Mouse (Mus musculus) adrenal gland, postnatal 36 days (tissue): Measurements from ENCODE around the gene Pagr1a. TPM values are rescaled to one million over a fixed set of nuclear protein-coding genes. Genes with fewer than 3 reads are reported as not detected.

Experiments
- DNase-seq, 2 experiments: peaks; one replicate each; pipeline ENCODE4 v3.0.0; 2021; ENCODE audit warnings: mixed read lengths in 1 of 2
- microRNA-seq: library from miRNA; unstranded; fragments of <30 nt; microRNA quantifications from one replicate; pipeline ENCODE4 v1.2.0, GENCODE M21; 2021
- total RNA-seq, 2 experiments: library from RNA; stranded (reverse); gene quantifications; 2 replicates each; pipeline ENCODE4 v1.2.3; 2021

The Pagr1a gene
- total RNA-seq, 2 experiments from 2014 or later = 4.4 to 15.1 TPM

DNA sequence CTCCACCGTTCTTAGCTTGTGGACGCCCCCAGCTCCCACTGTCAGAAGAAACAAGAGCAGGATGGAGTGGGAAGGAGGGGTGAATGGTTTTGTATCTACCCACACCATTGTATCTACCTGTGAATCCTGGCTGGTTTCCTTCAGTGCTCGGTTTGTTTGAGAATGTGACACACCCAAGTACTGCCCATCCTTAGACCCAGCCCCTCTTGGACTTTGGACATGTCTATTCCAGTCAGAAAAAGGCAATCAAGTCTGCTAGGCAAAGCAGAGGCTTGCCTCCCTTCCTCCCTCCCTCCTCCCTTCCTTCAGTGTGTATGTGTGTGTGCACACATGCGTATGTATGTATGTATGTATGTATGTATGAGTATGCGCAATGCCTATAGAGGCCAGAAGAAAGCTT, 13.5 kb downstream of the Pagr1a start:
- no peak for DNase-seq

DNA sequence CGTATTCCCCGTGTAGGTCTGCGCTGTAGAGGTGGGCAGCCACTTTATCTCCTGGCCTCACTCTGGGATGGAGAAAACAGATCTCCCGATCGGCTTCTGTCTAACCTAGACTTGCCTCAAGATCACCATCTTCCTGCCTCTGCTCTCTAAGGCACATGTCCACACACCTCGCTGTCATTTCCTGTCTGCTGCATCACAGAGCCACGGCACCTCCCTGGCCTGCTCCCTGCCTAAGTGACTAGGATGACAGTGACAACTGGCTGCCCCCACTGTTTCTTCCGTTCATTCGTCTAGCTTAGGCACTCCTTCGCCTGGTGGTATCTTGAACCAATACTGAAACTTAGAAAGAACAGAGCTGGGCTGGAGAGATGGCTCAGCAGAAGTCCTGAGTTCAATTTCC, 17.6 kb downstream of the Pagr1a start:
- DNase-seq = no peak

DNA sequence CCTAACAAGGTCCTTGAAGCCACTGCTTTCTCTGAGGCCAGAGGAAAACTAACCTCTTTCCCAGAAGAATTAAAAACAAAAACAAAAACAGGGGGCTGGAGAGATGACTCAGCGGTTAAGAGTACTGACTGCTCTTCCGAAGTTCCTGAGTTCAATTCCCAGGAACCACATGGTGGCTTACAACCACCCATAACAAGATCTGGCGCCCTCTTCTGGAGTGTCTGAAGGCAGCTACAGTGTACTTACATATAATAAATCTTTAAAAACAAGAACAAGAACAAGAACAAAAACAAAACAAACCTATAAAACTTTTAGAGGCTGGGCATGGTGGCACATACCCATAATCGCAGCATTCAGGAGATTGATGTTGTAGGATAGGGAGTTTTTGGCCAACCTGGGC, 20.7 kb downstream of the Pagr1a start:
- DNase-seq = peak in 1 of 2 experiments; percentile 40

DNA sequence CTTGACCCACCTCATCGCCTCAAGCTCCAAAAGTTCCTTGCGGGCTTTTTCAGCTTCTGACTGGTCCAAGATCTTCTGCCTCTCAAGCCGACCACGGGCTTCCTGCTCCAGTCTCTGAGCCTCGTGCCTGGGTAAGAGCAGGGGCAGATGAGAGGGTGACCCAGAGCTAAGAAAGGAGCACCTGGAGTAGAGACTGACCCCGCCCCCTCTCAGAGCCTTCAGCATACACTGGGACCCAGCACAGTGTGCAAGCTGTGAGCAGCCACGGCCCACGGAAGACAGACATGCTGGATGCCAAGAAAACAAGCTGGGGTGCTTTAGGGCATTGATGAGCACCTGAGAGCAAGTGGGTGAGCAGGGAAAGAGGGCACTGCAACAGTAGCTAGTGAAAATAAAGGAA, 28.3 kb downstream of the Pagr1a start:
- DNase-seq = no peak

DNA sequence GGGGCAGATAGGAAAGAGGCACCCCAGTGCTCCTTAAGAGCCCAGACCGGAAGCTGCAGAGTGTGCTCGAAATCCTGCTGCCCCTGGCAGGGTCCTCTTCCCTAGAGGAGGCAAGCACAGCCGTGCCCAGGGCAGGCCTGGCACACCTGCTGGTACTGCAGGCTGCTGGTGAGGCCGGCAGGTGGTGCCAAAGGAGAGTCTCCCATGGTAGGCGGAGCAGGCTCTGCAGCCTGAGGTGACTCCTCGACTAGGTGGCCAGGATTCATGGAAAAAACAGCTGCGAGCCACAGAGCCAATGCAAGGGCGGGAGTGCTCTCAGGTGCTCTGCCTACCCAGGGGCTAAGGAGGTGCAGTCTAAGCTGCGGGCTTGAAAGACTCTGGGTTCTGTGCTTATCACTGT, 30.8 kb downstream of the Pagr1a start:
- DNase-seq = peak; percentile 33 to 56

DNA sequence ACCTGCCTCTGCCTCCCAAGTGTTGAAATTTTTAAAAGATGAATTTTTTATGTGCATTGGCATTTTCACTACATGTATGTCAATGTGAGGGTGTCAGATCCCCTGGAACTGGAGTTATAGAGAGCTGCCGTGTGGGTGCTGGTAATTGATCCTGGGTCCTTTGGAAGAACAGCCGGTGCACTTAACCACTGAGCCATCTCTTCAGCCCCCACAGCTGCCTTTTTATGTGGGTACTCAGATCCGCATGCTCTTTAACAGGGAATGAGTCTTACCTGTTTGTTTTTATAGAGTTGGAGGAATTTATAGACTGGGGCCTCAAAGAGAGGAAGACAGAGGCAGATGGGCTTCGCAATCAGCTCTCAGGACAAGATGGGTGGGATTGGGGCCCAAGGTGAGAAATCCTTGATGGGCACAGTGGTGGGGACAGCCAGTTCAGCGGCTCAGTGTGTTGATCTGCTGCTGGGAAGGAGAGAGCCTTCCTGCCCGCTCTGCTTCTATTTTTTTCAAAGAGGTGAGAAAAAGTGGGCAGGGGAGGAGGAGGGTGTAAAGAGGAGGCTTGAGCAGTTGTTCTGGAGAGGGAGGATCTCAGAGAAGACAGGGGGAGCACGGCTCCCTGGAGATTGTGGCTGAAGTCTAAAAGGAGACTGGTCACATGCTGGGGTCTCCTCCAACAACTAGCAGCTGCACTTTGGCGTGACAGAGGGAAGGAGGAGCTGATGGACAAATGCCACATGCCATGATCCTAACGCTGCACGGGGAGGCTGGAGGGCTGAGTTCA, 32.3 kb downstream of the Pagr1a start:
- no peak for DNase-seq

DNA sequence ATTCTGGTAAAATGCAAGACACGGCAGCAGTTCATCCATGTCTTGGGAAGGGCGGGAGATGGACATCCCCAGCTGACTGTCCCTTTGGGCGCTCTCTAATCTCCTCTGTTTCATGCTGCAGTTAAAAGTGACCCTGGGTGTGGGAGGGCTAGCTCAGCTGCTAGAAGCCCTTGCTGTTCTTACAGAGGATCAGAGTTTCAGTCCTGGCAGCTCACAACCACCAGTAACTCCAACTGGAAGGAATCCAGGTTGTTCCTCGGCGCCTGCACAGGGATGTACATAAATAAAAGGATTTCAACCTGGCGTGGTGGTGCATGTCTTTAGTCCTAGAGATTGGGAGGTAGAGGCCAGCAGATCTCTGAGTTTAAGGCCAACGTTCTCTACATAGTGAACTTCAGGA, 34.0 kb downstream of the Pagr1a start:
- DNase-seq = no peak

DNA sequence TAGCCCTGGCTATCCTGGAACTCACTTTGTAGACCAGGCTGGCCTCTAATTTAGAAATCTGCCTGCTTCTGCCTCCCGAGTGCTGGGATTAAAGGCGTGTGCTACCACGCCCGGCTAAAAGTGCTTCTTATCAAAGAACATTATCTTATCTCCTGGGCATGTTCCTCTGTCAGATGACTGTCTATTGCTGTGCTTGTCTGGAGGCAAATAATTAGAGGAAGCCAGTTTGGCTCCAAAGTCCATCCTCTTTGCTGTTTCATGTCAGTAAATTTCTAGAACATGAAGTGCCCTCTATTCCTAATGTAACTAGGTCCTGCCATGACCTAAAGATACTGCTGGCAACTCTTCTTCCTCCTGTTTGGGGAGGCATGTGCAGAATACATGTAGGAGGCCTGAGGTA, 35.1 kb downstream of the Pagr1a start:
- DNase-seq = no peak

DNA sequence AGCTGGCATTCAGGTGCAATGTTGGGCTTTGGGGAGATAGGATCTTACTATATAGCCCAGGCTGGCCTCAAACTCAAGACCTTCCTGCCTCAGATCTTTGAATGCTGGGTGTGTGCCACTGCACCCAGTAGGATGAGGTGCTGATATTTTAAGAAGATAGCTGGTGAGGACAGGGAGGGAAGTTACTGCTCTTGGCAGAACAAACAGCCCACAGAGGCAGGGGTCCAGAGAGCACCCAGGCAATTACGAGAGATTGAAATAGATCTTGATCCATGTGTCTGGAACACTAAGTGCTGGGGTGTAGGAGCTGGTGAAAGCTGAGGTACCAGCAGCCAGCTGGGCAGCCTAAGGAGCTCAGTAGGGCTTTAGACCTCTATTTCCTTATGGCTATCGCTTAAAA, 35.6 kb downstream of the Pagr1a start:
- no peak for DNase-seq

DNA sequence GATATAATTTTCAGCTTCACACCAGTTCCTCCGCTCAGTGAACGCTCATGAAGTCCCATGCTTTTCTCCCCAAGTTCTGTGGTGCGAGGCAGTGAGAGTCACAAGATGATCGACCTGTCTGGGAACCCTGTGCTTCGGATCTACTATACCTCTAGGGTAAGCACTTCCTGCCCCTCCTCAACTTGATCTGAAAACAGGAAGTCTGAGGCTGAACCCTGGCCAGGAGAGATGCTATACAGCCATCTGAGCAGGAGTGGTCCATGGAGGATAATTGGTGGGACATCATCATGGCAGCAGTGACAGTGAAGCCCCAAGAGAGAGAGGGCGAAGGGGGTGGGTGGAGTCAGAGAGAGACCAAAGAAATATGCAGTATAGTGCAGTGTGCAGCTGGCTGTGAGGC, 38.3 kb downstream of the Pagr1a start:
- no peak for DNase-seq

DNA sequence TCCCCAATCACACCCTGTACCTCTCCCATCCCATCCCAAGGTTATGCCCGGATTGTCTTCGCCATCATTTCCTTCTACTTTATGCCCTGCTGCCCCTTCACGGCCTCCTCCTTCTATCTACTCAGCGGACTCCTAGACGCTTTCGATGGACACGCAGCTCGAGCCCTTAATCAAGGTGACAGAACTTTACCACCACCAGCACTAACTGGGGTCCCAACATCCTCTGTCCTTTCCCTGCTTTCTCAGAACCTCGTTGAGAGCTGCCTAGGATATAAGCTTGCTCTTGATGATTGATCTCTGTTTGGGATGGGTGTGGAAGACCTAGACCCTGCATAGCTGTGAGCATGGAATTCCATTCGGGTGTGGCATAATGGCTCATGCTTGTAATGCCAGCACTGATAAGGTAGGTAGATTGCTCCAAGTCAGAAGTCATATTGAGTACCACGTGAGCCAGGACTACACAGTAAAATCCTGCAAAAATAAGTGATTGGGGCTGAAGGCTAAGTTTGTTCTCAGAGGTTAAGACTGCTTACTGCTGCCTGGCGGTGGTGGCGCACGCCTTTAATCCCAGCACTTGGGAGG, 40.2 kb downstream of the Pagr1a start:
- peak in 1 of 2 experiments; percentile 13 for DNase-seq

DNA sequence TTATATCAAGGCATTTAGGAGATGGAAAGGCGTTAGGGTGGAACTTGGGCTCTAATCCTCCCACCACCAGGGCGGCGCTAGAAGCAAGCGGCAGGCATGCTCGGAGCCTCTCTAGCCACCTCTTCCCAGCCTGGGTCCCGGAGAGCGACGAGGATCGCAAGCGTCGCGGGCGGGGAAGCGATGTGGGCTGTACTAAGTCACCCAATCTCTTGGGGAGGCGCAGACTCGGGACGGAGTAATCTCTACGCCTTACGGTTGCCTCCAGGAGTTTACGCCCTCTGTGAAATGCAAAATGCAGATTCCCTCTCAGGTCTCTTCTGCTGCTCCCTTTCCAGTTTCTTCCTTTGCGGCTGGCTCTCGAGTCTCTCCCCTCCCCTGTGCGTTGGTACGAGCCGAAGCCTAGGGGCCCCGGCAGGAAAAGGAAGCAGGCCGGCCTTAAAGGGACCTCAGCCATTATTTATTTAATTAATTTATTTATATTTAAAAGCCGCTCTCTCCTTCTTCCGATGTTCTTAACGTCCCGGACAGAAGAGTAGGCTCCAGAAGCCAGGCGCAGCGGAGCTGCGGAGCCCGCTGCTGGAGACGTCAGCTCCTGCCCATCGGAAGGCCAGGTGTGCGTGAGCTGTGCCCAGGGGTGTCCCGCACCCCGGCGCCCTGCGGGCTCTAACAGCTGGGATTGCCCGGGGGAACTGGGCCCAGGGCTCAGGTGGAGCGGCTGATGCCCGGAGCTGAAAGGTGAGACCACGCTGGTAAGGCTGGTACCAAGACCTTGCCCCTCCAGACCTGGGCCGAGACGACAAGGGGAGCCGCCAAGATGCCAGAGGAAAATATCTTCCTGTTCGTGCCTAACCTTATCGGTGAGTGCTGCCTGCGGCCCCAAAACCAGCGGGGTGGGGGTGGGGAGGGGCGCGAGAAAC, 40.9 kb downstream of the Pagr1a start, which contains the start of gene Cdiptos:
Gene Cdiptos (minus strand): TSS at position 149 of the 917 bp plus-strand sequence.
- DNase-seq = peak; percentile 96 to 98

DNA sequence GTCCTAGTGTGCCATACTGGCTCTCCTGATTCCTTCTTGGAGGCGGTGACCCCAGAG, 41.4 kb downstream of the Pagr1a start, which contains the start of gene Cdipt:
Gene Cdipt (plus strand): TSS at position 22 of the 57 bp plus-strand sequence.
- no peak for DNase-seq

DNA sequence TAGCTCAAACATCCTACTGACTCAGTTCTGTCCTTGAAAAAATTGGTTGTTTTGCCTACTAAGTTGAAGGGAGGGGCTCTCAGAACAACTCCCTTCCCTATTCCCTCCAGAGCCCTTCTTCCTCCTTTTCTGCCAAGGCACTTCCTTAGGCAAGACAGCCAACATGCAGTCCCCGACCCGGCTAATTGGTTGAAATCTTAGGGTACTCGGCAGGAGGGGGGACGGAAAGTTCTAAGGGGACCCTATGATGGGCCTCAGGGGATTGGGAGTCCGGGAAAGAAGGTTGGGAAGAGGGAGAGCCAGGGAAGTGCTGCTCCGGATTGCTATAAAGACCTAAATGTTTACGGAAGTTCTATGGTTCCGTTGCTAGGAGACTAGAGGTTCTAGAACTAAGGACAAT, 41.7 kb downstream of the Pagr1a start:
- DNase-seq = peak; percentile 15 to 25

DNA sequence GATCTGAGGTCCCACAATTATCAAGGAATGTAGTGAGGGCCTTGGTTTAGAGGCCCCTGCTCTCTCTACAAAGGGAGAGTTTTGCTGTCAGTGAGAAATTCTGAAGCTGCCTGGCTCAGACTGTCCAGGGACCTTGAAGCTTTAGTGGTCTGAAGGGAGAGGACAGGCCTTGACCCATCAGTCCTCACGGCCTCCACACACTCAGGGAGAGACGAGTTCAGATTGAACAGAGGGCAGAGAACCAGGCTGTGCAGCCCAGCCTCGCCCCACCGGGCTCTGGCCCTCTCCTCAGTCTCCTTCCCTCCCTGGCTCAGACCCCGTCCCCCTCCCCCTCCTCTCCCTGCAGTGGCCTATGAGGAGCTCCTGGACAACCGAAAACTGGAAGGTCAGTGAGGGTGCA, 49.8 kb downstream of the Pagr1a start:
- DNase-seq = peak; percentile 50 to 69

DNA sequence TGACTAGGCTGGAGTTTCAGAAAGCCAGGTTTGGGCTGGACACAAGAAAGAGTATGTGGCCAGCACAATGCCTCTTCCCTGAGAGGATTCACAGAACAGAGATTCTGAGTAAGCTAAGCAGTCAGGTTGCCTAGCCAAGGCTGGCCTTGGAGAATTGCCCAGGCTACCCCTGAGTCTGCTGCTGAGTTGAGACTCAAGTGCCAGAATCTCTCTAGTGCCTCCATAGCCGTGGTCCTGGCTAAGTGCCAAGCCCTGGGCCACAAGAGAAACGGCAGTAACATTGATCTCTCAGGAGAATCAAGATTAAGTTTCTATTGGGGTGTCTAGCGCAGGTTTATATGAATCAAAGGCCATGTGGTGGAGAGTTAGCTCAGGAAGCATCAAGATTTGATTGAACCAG, 51.6 kb downstream of the Pagr1a start:
- peak in 1 of 2 experiments; percentile 26 for DNase-seq

Small RNA genes lying within 50 kb of the gene (microRNA-seq; reads per million reads assigned to microRNA genes)
- gene Gm44343 = not detected

Other genes starting within 250 kb of the Pagr1a start
- 100 to 1,000 TPM in 1 of 2 experiments, 10 to 100 TPM in 1; 88.9 to 157 TPM for gene Ypel3, start 240.4 kb downstream of the Pagr1a start, total RNA-seq
- under 1 TPM; 0.46 to 0.70 TPM for gene Tbx6, start 235.9 kb downstream of the Pagr1a start, total RNA-seq
- 10 to 100 TPM; 81.0 to 86.5 TPM for gene Ppp4c, start 224.9 kb downstream of the Pagr1a start, total RNA-seq
- gene Fam57b, start 219.7 kb downstream of the Pagr1a start, total RNA-seq = 10 to 100 TPM; 15.3 to 21.2 TPM
- not detected for gene 4930451I11Rik, start 185.7 kb downstream of the Pagr1a start, total RNA-seq
- gene Doc2a, start 169.9 kb downstream of the Pagr1a start, total RNA-seq = under 1 TPM; 0.43 to 0.50 TPM
- 10 to 100 TPM; 14.5 to 16.0 TPM for gene Hirip3, start 155.4 kb downstream of the Pagr1a start, total RNA-seq
- gene Ino80e, start 155.0 kb downstream of the Pagr1a start, total RNA-seq = 10 to 100 TPM; 39.7 to 45.0 TPM
- gene Taok2, start 132.6 kb downstream of the Pagr1a start, total RNA-seq = 10 to 100 TPM; 54.9 to 81.3 TPM
- 10 to 100 TPM; 27.3 to 32.4 TPM for gene Tmem219, start 94.4 kb downstream of the Pagr1a start, total RNA-seq
- 10 to 100 TPM; 23.7 to 31.9 TPM for gene Kctd13, start 88.5 kb downstream of the Pagr1a start, total RNA-seq
- gene Asphd1, start 67.8 kb downstream of the Pagr1a start, total RNA-seq = 1 to 10 TPM; 1.6 to 2.4 TPM
- 100 to 1,000 TPM in 1 of 2 experiments, 10 to 100 TPM in 1; 47.1 to 108 TPM for gene Sez6l2, start 66.8 kb downstream of the Pagr1a start, total RNA-seq
- 10 to 100 TPM; 85.1 to 93.1 TPM for gene Cdipt, start 41.4 kb downstream of the Pagr1a start, total RNA-seq
- gene Cdiptos, start 41.3 kb downstream of the Pagr1a start, total RNA-seq = under 1 TPM; 0.60 to 0.69 TPM
- gene Mvp, start 2.7 kb downstream of the Pagr1a start, total RNA-seq = 100 to 1,000 TPM; 102 to 129 TPM
- gene Pagr1b, start 868 bp downstream of the Pagr1a start, total RNA-seq = 1 to 10 TPM in 1 of 2 experiments, not detected in 1; 3.0 TPM
- gene Gm42742, start 3.7 kb upstream of the Pagr1a start, total RNA-seq = 10 to 100 TPM; 28.9 to 29.6 TPM
- gene Prrt2, start 3.9 kb upstream of the Pagr1a start, total RNA-seq = 1 to 10 TPM; 1.9 to 2.9 TPM
- gene Maz, start 9.7 kb upstream of the Pagr1a start, total RNA-seq = 100 to 1,000 TPM; 120 to 126 TPM
- 1 to 10 TPM; 5.7 to 6.8 TPM for gene Kif22, start 25.1 kb upstream of the Pagr1a start, total RNA-seq
- not detected for gene Zg16, start 70.0 kb upstream of the Pagr1a start, total RNA-seq
- 1 to 10 TPM in 1 of 2 experiments, under 1 TPM in 1; 0.89 to 1.1 TPM for gene AI467606, start 74.0 kb upstream of the Pagr1a start, total RNA-seq
- gene Qprt, start 104.9 kb upstream of the Pagr1a start, total RNA-seq = under 1 TPM; 0.26 to 0.40 TPM
- gene Spn, start 120.5 kb upstream of the Pagr1a start, total RNA-seq = 1 to 10 TPM in 1 of 2 experiments, under 1 TPM in 1; 0.70 to 1.3 TPM
- 10 to 100 TPM; 59.3 to 61.0 TPM for gene Cd2bp2, start 178.7 kb upstream of the Pagr1a start, total RNA-seq
- gene Tbc1d10b, start 191.1 kb upstream of the Pagr1a start, total RNA-seq = 10 to 100 TPM; 40.7 to 48.4 TPM
- gene Mylpf, start 191.5 kb upstream of the Pagr1a start, total RNA-seq = 1 to 10 TPM; 1.9 to 2.7 TPM
- gene Zfp553, start 215.7 kb upstream of the Pagr1a start, total RNA-seq = 10 to 100 TPM; 10.1 to 11.9 TPM
- 1 to 10 TPM; 5.6 to 7.9 TPM for gene Sept1, start 215.8 kb upstream of the Pagr1a start, total RNA-seq
- 10 to 100 TPM; 28.0 to 34.2 TPM for gene Zfp771, start 226.9 kb upstream of the Pagr1a start, total RNA-seq
- 10 to 100 TPM; 27.8 to 49.1 TPM for gene Dctpp1, start 243.4 kb upstream of the Pagr1a start, total RNA-seq